In genomic region chr9:118167606-118168005, GRCm38 (mm10) we compare ENCODE assay signal across 28 mouse cellular contexts. TPM values are rescaled to one million over a fixed set of nuclear protein-coding genes. Genes with fewer than 3 reads are reported as not detected.
DNase-seq lines count a peak whose midpoint lies in the region; ATAC-seq and TF ChIP-seq lines count a peak whose summit lies in the region.
"Had no signal": no experiment of that assay in that cellular context is flagged by ENCODE, and none has a peak within 500 bp of the region (broad histone marks: within the 10 kb centered on the region; RNA-seq: fewer than 3 reads in every experiment).

No protein-coding gene starts in this region.

- ATAC-seq in forebrain, embryonic 14.5 days: no peak
- no peak for ATAC-seq in hindbrain, embryonic 11.5 days (ENCODE audit: low FRiP score)
- ATAC-seq: forebrain, embryonic 16.5 days; liver, postnatal 0 days; lung, postnatal 0 days; Patski had no signal

- no peaks in the 10 kb centered on the region for H3K27me3 ChIP-seq in thymus, adult 2 months (ENCODE audit: control insufficient read depth, insufficient read depth, low read length)
- H3K27me3 ChIP-seq in forebrain, embryonic 14.5 days (replicated peaks; ENCODE audit: control insufficient read depth, insufficient read depth, low read length): no peaks in the 10 kb centered on the region
- H3K27me3 ChIP-seq in hindbrain, embryonic 11.5 days (ENCODE audit: control insufficient read depth, insufficient read depth, low read length): no peaks in the 10 kb centered on the region
- H3K27me3 ChIP-seq: hindbrain, embryonic 15.5 days; limb, embryonic 12.5 days; Patski had no signal

- H3K4me2 ChIP-seq in forebrain, embryonic 14.5 days (ENCODE audit: low read length): no peak overlapping the region
- no peak overlapping the region for H3K4me2 ChIP-seq in hindbrain, embryonic 11.5 days (replicated peaks; ENCODE audit: low read depth, low read length)
- H3K4me2 ChIP-seq: hindbrain, embryonic 15.5 days; limb, embryonic 12.5 days; liver, embryonic 11.5 days had no signal

- TF ChIP-seq POLR2A in thymus, adult 2 months (IDR thresholded peaks at IDR 0.05; ENCODE audit: control insufficient read depth, extremely low read depth, insufficient read depth, low read length, poor library complexity): no peak

- peak; percentile 11 for DNase-seq in thymus, adult 2 months
- DNase-seq in thymus, adult 18-20 months: no peak
- DNase-seq in T-cell, adult 2 months (ENCODE audit: low spot score): peak; percentile 61
- peak; percentile 74 for DNase-seq in naive thymus-derived CD4-positive, alpha-beta T cell, adult 2 months (ENCODE audit: low read depth)
- no peak for DNase-seq in forebrain, embryonic 14.5 days (ENCODE audit: low spot score)
- DNase-seq in cerebellum, postnatal 14 days: no peak
- no peak for DNase-seq in hindbrain, embryonic 11.5 days (ENCODE audit: low spot score)
- DNase-seq: adrenal gland, postnatal 10 days; B cell, adult 2 months; cerebellum, adult 8-10 months; gastrocnemius, postnatal 25 days; heart, adult 2 months; heart, postnatal 36 days; kidney, adult 11 months; kidney, postnatal 10 days; liver, postnatal 0 days; right cerebral cortex, postnatal 14 days had no signal

- no peak for TF ChIP-seq CTCF in thymus, adult 2 months (IDR thresholded peaks at IDR 0.05; ENCODE audit: borderline replicate concordance, control insufficient read depth, extremely low read depth, insufficient read depth, low read length, poor library complexity)

- 26% methylated on average over 6 of the region's 6 CpGs for WGBS in thymus, adult 2 months
- 75% methylated on average over 6 of the region's 6 CpGs for WGBS in forebrain, embryonic 14.5 days
- 80% methylated on average over 6 of the region's 6 CpGs for WGBS in hindbrain, embryonic 11.5 days

- no peak overlapping the region for H3K27ac ChIP-seq in thymus, adult 2 months (ENCODE audit: control insufficient read depth, insufficient read depth, low read length)
- no peak overlapping the region for H3K27ac ChIP-seq in forebrain, embryonic 14.5 days (ENCODE audit: low read depth, low read length)
- no peak overlapping the region for H3K27ac ChIP-seq in hindbrain, embryonic 11.5 days (ENCODE audit: low read depth, low read length)
- H3K27ac ChIP-seq: embryonic facial prominence, embryonic 10.5 days; heart, adult 2 months; hindbrain, embryonic 15.5 days; layer of hippocampus, adult 2 months; limb, embryonic 12.5 days; macrophage; midbrain, embryonic 10.5 days; stomach, postnatal 0 days had no signal

- H3K4me1 ChIP-seq in thymus, adult 2 months (replicated peaks; ENCODE audit: control insufficient read depth, insufficient read depth, low read length): peaks cover 4% of the 10 kb centered on the region
- H3K4me1 ChIP-seq in forebrain, embryonic 14.5 days (ENCODE audit: control insufficient read depth, insufficient read depth, low read length): no peaks in the 10 kb centered on the region
- no peaks in the 10 kb centered on the region for H3K4me1 ChIP-seq in hindbrain, embryonic 11.5 days (replicated peaks; ENCODE audit: control insufficient read depth, insufficient read depth, low read length)
- H3K4me1 ChIP-seq: embryonic facial prominence, embryonic 10.5 days; hindbrain, embryonic 15.5 days; limb, embryonic 12.5 days had no signal

- H3K9ac ChIP-seq in forebrain, embryonic 14.5 days (ENCODE audit: low read length): no peak overlapping the region
- no peak overlapping the region for H3K9ac ChIP-seq in hindbrain, embryonic 11.5 days (ENCODE audit: low read depth, low read length)
- H3K9ac ChIP-seq: hindbrain, embryonic 15.5 days; limb, embryonic 12.5 days; liver, postnatal 0 days had no signal

- no peak overlapping the region for H3K4me3 ChIP-seq in thymus, adult 2 months (ENCODE audit: control insufficient read depth, insufficient read depth, low read length)
- H3K4me3 ChIP-seq in forebrain, embryonic 14.5 days (ENCODE audit: low read depth, low read length): no peak overlapping the region
- no peak overlapping the region for H3K4me3 ChIP-seq in hindbrain, embryonic 11.5 days (ENCODE audit: low read depth, low read length)
- H3K4me3 ChIP-seq: embryonic facial prominence, embryonic 10.5 days; heart, adult 2 months; hindbrain, embryonic 15.5 days; layer of hippocampus, adult 2 months; limb, embryonic 12.5 days; midbrain, embryonic 10.5 days had no signal

- H3K36me3 ChIP-seq in thymus, adult 2 months (ENCODE audit: control insufficient read depth, insufficient read depth, low read length): no peaks in the 10 kb centered on the region
- H3K36me3 ChIP-seq in forebrain, embryonic 14.5 days (ENCODE audit: control insufficient read depth, insufficient read depth, low read length): no peaks in the 10 kb centered on the region
- H3K36me3 ChIP-seq in hindbrain, embryonic 11.5 days (ENCODE audit: control insufficient read depth, insufficient read depth, low read length): no peaks in the 10 kb centered on the region
- H3K36me3 ChIP-seq: embryonic facial prominence, embryonic 10.5 days; hindbrain, embryonic 15.5 days; limb, embryonic 12.5 days; midbrain, embryonic 10.5 days had no signal

- H3K9me3 ChIP-seq in forebrain, embryonic 14.5 days (replicated peaks; ENCODE audit: control insufficient read depth, low read length): no peaks in the 10 kb centered on the region
- H3K9me3 ChIP-seq in hindbrain, embryonic 11.5 days (ENCODE audit: control insufficient read depth, low read length): no peaks in the 10 kb centered on the region
- H3K9me3 ChIP-seq: embryonic facial prominence, embryonic 10.5 days; hindbrain, embryonic 15.5 days; limb, embryonic 12.5 days; midbrain, embryonic 10.5 days had no signal

RNA-seq across cellular contexts. Expression of gene Cmc1, which starts 17.6 kb away (rescaled TPM):
- 1.6 and 1.9 TPM in 2 replicates for polyA plus RNA-seq in thymus, adult 2 months (2012; rRNA removed)
- 43.5 and 52.7 TPM in 2 replicates for polyA plus RNA-seq in forebrain, embryonic 14.5 days (2014; fragmentation: Nextera tagmentation; extraction: Ambion mirVana)
- polyA plus RNA-seq in hindbrain, embryonic 11.5 days (2014; fragmentation: Nextera tagmentation; extraction: Ambion mirVana): 37.9 and 41.4 TPM in 2 replicates

Comparison
In these comparisons a context has a peak if more than half of its experiments do, and no peak if none do; other contexts are left out.
1. DNase-seq: peak in thymus, adult 2 months (single experiment), T-cell, adult 2 months (single experiment) and naive thymus-derived CD4-positive, alpha-beta T cell, adult 2 months (single experiment); none in thymus, adult 18-20 months (0 of 2), forebrain, embryonic 14.5 days (single experiment), cerebellum, postnatal 14 days (0 of 2) and hindbrain, embryonic 11.5 days (single experiment).
2. RNA of gene Cmc1, which starts 17.6 kb away (polyA plus RNA-seq): 43.5 to 52.7 TPM in forebrain, embryonic 14.5 days and 37.9 to 41.4 TPM in hindbrain, embryonic 11.5 days; 1.6 to 1.9 TPM in thymus, adult 2 months; every median in the first group is over 10 times any median in the second.